In the genomic region with DNA sequence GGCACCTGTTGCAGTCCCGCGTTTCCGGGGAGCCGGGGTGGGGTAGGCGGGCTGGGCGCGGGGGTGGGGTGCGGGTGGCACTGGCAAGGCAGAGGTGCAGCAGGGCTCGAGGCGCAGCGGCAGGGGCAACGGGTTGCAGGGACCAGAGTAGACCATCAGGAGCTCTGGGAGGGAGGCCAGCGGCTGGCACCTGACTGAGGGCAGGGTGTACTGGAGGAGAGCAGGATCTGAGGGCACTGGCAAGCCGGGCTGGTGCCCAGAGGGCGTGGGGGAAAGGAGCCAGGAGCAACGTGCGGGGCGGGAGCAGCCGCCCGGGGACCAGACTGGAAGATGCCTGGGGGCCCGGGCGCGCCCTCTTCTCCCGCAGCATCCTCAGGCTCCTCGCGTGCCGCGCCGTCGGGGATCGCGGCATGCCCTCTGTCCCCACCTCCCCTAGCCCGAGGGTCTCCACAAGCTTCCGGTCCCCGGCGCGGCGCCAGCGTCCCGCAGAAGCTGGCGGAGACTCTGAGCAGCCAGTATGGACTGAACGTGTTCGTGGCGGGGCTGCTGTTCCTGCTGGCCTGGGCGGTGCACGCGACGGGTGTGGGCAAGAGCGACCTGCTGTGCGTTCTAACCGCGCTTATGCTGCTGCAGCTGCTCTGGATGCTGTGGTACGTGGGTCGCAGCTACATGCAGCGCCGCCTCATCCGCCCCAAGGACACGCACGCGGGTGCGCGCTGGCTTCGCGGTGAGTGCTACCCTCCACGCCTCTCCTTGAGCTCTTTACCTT, we compare ENCODE assay signal across 10 mouse cellular contexts. TPM values are rescaled to one million over a fixed set of nuclear protein-coding genes. Genes with fewer than 3 reads are reported as not detected.
DNase-seq lines count a peak whose midpoint lies in the region; ATAC-seq lines count a peak whose summit lies in the region.
"Had no signal": no experiment of that assay in that cellular context is flagged by ENCODE, and none has a peak within 500 bp of the region (broad histone marks: within the 10 kb centered on the region; RNA-seq: fewer than 3 reads in every experiment).

No protein-coding gene starts in this region.

- peak overlapping the region; percentile 10 to 26; a peak in 3 of 4 replicates for H3K4me3 ChIP-seq in heart, embryonic 14.5 days (ENCODE audit: control insufficient read depth in 1 of 2, insufficient read depth in 1 of 2, low read depth in 1 of 2, low read length in 2 of 2)
- H3K4me3 ChIP-seq in forebrain, embryonic 16.5 days (replicated peaks; ENCODE audit: low read length) = peak overlapping the region; percentile 40
- H3K4me3 ChIP-seq in midbrain, embryonic 14.5 days (replicated peaks; ENCODE audit: low read depth, low read length) = peak overlapping the region; percentile 34

- no peaks in the 10 kb centered on the region for H3K36me3 ChIP-seq in heart, embryonic 14.5 days (ENCODE audit: control insufficient read depth, insufficient read depth, low read length)
- H3K36me3 ChIP-seq in forebrain, embryonic 16.5 days (ENCODE audit: control insufficient read depth, insufficient read depth) = no peaks in the 10 kb centered on the region
- no peaks in the 10 kb centered on the region for H3K36me3 ChIP-seq in midbrain, embryonic 14.5 days (ENCODE audit: control insufficient read depth, insufficient read depth, low read length)

- no peak overlapping the region for H3K27ac ChIP-seq in heart, embryonic 14.5 days (replicated peaks in 1 of 2; ENCODE audit: control insufficient read depth in 1 of 2, insufficient read depth in 1 of 2, low read depth in 2 of 2, low read length in 2 of 2)
- H3K27ac ChIP-seq in forebrain, embryonic 16.5 days (ENCODE audit: low read length) = no peak overlapping the region
- no peak overlapping the region for H3K27ac ChIP-seq in midbrain, embryonic 14.5 days (replicated peaks; ENCODE audit: low read depth, low read length)

- H3K9ac ChIP-seq in heart, embryonic 14.5 days (ENCODE audit: low read length) = no peak overlapping the region
- 0 out of 2 replicates have a peak overlapping the region, but pooled peaks have one; percentile 23 for H3K9ac ChIP-seq in forebrain, embryonic 16.5 days (replicated peaks; ENCODE audit: low read depth, low read length)
- H3K9ac ChIP-seq in midbrain, embryonic 14.5 days (replicated peaks; ENCODE audit: low read length) = peak overlapping the region; percentile 17; the same call in 1 of the 2 replicates

- peaks cover 2 to 11% of the 10 kb centered on the region in 2 experiments; a peak in 1 of 4 replicates for H3K4me1 ChIP-seq in heart, embryonic 14.5 days (ENCODE audit: control insufficient read depth in 2 of 2, insufficient read depth in 2 of 2, low read length in 2 of 2)
- peaks cover 17% of the 10 kb centered on the region for H3K4me1 ChIP-seq in forebrain, embryonic 16.5 days (replicated peaks; ENCODE audit: control insufficient read depth, insufficient read depth, low read length)
- peaks cover 9% of the 10 kb centered on the region for H3K4me1 ChIP-seq in midbrain, embryonic 14.5 days (ENCODE audit: control insufficient read depth, insufficient read depth, low read length)

- peak overlapping the region; percentile 53 for H3K4me2 ChIP-seq in heart, embryonic 14.5 days (ENCODE audit: low read length)
- peak overlapping the region; percentile 53 for H3K4me2 ChIP-seq in forebrain, embryonic 16.5 days (ENCODE audit: low read length)
- H3K4me2 ChIP-seq in midbrain, embryonic 14.5 days (ENCODE audit: low read length) = peak overlapping the region; percentile 59

- peaks cover 69% of the 10 kb centered on the region for H3K27me3 ChIP-seq in heart, embryonic 14.5 days (ENCODE audit: control insufficient read depth, insufficient read depth, low read length)
- H3K27me3 ChIP-seq in forebrain, embryonic 16.5 days (replicated peaks; ENCODE audit: control insufficient read depth, insufficient read depth, low read length) = peaks cover 54% of the 10 kb centered on the region
- H3K27me3 ChIP-seq in midbrain, embryonic 14.5 days (ENCODE audit: control insufficient read depth, insufficient read depth, low read length) = peaks cover 54% of the 10 kb centered on the region

- no peak for ATAC-seq in heart, embryonic 14.5 days (ENCODE audit: insufficient number of reproducible peaks, insufficient read depth, low FRiP score, low read depth)
- ATAC-seq in forebrain, embryonic 16.5 days = peak; percentile 51
- ATAC-seq in midbrain, embryonic 14.5 days (ENCODE audit: low FRiP score, low TSS enrichment) = no peak

- 4% methylated on average over 58 of the region's 65 CpGs for WGBS in heart, embryonic 14.5 days
- WGBS in forebrain, embryonic 16.5 days = 2% methylated on average over 53 of the region's 65 CpGs
- under 1% methylated on average over 65 of the region's 65 CpGs for WGBS in midbrain, embryonic 14.5 days

- no peaks in the 10 kb centered on the region for H3K9me3 ChIP-seq in heart, embryonic 14.5 days (ENCODE audit: control insufficient read depth, low read length)
- H3K9me3 ChIP-seq in forebrain, embryonic 16.5 days (ENCODE audit: control insufficient read depth, low read length) = no peaks in the 10 kb centered on the region
- no peaks in the 10 kb centered on the region for H3K9me3 ChIP-seq in midbrain, embryonic 14.5 days (ENCODE audit: control insufficient read depth, low read length)

- DNase-seq in heart, adult 9 months (ENCODE audit: low spot score in 2 of 2) = no peak
- DNase-seq in adrenal gland, postnatal 36 days = peak; percentile 14 to 29
- DNase-seq in midbrain, embryonic 14.5 days = peak; percentile 46
- DNase-seq in ovary, postnatal 36 days (ENCODE audit: low spot score) = no peak
- DNase-seq in cerebellum, adult 8-10 months = no peak
- no peak for DNase-seq in cerebellum, adult 11 months

RNA-seq across cellular contexts. Expression of gene Otop1, which starts 1.5 kb away (rescaled TPM):
- polyA plus RNA-seq in heart, embryonic 14.5 days (2014; fragmentation: Nextera tagmentation; extraction: Ambion mirVana) = not detected in 2 replicates
- total RNA-seq in adrenal gland, postnatal 36 days (2021) = 10 to 100 TPM; 30.6 to 39.5 TPM
- not detected in 2 replicates for polyA plus RNA-seq in forebrain, embryonic 16.5 days (2015; fragmentation: Nextera tagmentation; extraction: Ambion mirVana)
- not detected in 2 replicates for polyA plus RNA-seq in midbrain, embryonic 14.5 days (2014; fragmentation: Nextera tagmentation; extraction: Ambion mirVana)
- total RNA-seq: neutrophil, adult 5-6 weeks had no signal

RNA-seq across cellular contexts. Expression of gene Tmem128, which starts 17.3 kb away (rescaled TPM):
- polyA plus RNA-seq in heart, embryonic 14.5 days (2014; fragmentation: Nextera tagmentation; extraction: Ambion mirVana) = 44.9 and 52.9 TPM in 2 replicates
- total RNA-seq in adrenal gland, postnatal 36 days (2021) = 10 to 100 TPM; 40.8 to 43.0 TPM
- polyA plus RNA-seq in forebrain, embryonic 16.5 days (2015; fragmentation: Nextera tagmentation; extraction: Ambion mirVana) = 88.5 and 94.4 TPM in 2 replicates
- 114 and 120 TPM in 2 replicates for polyA plus RNA-seq in midbrain, embryonic 14.5 days (2014; fragmentation: Nextera tagmentation; extraction: Ambion mirVana)

RNA-seq across cellular contexts. Expression of gene Drd5, which starts 41.9 kb away (rescaled TPM):
- not detected in 2 replicates for polyA plus RNA-seq in heart, embryonic 14.5 days (2014; fragmentation: Nextera tagmentation; extraction: Ambion mirVana)
- total RNA-seq in adrenal gland, postnatal 36 days (2021) = not detected
- polyA plus RNA-seq in forebrain, embryonic 16.5 days (2015; fragmentation: Nextera tagmentation; extraction: Ambion mirVana) = 0.27 and 0.34 TPM in 2 replicates
- 0.21 and 0.57 TPM in 2 replicates for polyA plus RNA-seq in midbrain, embryonic 14.5 days (2014; fragmentation: Nextera tagmentation; extraction: Ambion mirVana)
- total RNA-seq: neutrophil, adult 5-6 weeks had no signal
- polyA plus RNA-seq: gonadal fat pad, adult 2 months had no signal

RNA-seq across cellular contexts. Expression of gene Lyar, which starts 57.0 kb away (rescaled TPM):
- 35.2 and 39.9 TPM in 2 replicates for polyA plus RNA-seq in heart, embryonic 14.5 days (2014; fragmentation: Nextera tagmentation; extraction: Ambion mirVana)
- 10 to 100 TPM; 20.1 to 23.6 TPM for total RNA-seq in adrenal gland, postnatal 36 days (2021)
- polyA plus RNA-seq in forebrain, embryonic 16.5 days (2015; fragmentation: Nextera tagmentation; extraction: Ambion mirVana) = 46.3 and 47.7 TPM in 2 replicates
- polyA plus RNA-seq in midbrain, embryonic 14.5 days (2014; fragmentation: Nextera tagmentation; extraction: Ambion mirVana) = 37.7 and 41.9 TPM in 2 replicates

RNA-seq across cellular contexts. Expression of gene Zbtb49, which starts 57.0 kb away (rescaled TPM):
- polyA plus RNA-seq in heart, embryonic 14.5 days (2014; fragmentation: Nextera tagmentation; extraction: Ambion mirVana) = 6.5 and 7.5 TPM in 2 replicates
- total RNA-seq in adrenal gland, postnatal 36 days (2021) = 10 to 100 TPM in 1 of 2 experiments, 1 to 10 TPM in 1; 9.6 to 11.3 TPM
- polyA plus RNA-seq in forebrain, embryonic 16.5 days (2015; fragmentation: Nextera tagmentation; extraction: Ambion mirVana) = 23.5 and 26.9 TPM in 2 replicates
- polyA plus RNA-seq in midbrain, embryonic 14.5 days (2014; fragmentation: Nextera tagmentation; extraction: Ambion mirVana) = 18.8 and 24.6 TPM in 2 replicates

Comparison
In these comparisons a context has a peak if more than half of its experiments do, and no peak if none do; other contexts are left out.
1. DNase-seq: peak in adrenal gland, postnatal 36 days (2 of 2) and midbrain, embryonic 14.5 days (single experiment); none in heart, adult 9 months (0 of 2), ovary, postnatal 36 days (single experiment), cerebellum, adult 8-10 months (single experiment) and cerebellum, adult 11 months (single experiment).
2. Peak in every context shown above with its lines, with median percentiles within 50 percentile points of each other: H3K4me2 ChIP-seq and H3K4me3 ChIP-seq.